16 mouse cellular contexts compared by ENCODE assay signal in genomic region chr8:48937144-48937543, GRCm38 (mm10).
"Had no signal": no experiment of that assay in that cellular context is flagged by ENCODE, and none has a peak within 500 bp of the region (broad histone marks: within the 10 kb centered on the region; RNA-seq: fewer than 3 reads in every experiment).

No protein-coding gene starts in this region.

- H3K27me3 ChIP-seq: neural tube, embryonic 13.5 days; neural tube, embryonic 15.5 days; stomach, embryonic 15.5 days had no signal

- DNase-seq: retina, postnatal 1 day; right cerebral cortex, adult 18-20 months; right cerebral cortex, postnatal 14 days; right cerebral cortex, postnatal 25 days; right cerebral cortex, postnatal 4 days; spleen, adult 18-20 months; thymus, adult 18-20 months; thymus, adult 2 months; thymus, postnatal 14 days; thymus, postnatal 25 days; thymus, postnatal 36 days; thymus, postnatal 4 days had no signal

- H3K27ac ChIP-seq: neural tube, embryonic 13.5 days; neural tube, embryonic 15.5 days; stomach, embryonic 15.5 days; stomach, postnatal 0 days had no signal

- H3K9ac ChIP-seq: neural tube, embryonic 13.5 days; neural tube, embryonic 15.5 days; stomach, embryonic 15.5 days had no signal

- H3K36me3 ChIP-seq: neural tube, embryonic 13.5 days; neural tube, embryonic 15.5 days; stomach, embryonic 15.5 days had no signal

- H3K4me2 ChIP-seq: neural tube, embryonic 13.5 days; neural tube, embryonic 15.5 days; stomach, embryonic 15.5 days had no signal

- H3K9me3 ChIP-seq: neural tube, embryonic 13.5 days; neural tube, embryonic 15.5 days; stomach, embryonic 15.5 days had no signal

- H3K4me1 ChIP-seq: neural tube, embryonic 15.5 days; stomach, embryonic 15.5 days had no signal

- H3K4me3 ChIP-seq: neural tube, embryonic 13.5 days; neural tube, embryonic 15.5 days; stomach, embryonic 15.5 days had no signal
